Mouse (Mus musculus) megakaryocyte, embryonic 14.5 days (primary cell): ENCODE measurements at regions not wholly inside any gene's neighbourhood (a gene's known extent, or its start where the extent isn't known, plus 50 kb on each side); places are given as distances from the start of the nearest gene placed in this dataset.

Experiments used
- FLI1 ChIP-seq: IDR thresholded peaks from 2 replicates; pipeline ENCODE4 v1.6.1; 2012; ENCODE audit warnings: low read length, inconsistent platforms, mixed read lengths
- GATA1 ChIP-seq: IDR thresholded peaks from 3 replicates; pipeline ENCODE4 v1.6.1; 2012; ENCODE audit warnings: mixed read lengths, low read length, inconsistent platforms, borderline replicate concordance

GRCm38 (mm10) chr11:39558287-39558686, 1136.7 kb downstream of the Mat2b start:
- TF ChIP-seq GATA1 (no peak), FLI1 (no peak)
